ENCODE assay signal across 8 mouse cellular contexts in genomic region chr2:34249141-34249960, GRCm38 (mm10).
DNase-seq lines count a peak whose midpoint lies in the region; ATAC-seq and TF ChIP-seq lines count a peak whose summit lies in the region.

No protein-coding gene starts in this region.

- peak; percentile 61 for TF ChIP-seq CTCF in layer of hippocampus, adult 2 months (conservative IDR thresholded peaks at IDR 0.05)

- no peaks in the 10 kb centered on the region for H3K27me3 ChIP-seq in forebrain, embryonic 15.5 days
- H3K27me3 ChIP-seq in neural tube, embryonic 15.5 days (replicated peaks): no peaks in the 10 kb centered on the region

- H3K9me3 ChIP-seq in forebrain, embryonic 15.5 days: no peaks in the 10 kb centered on the region
- no peaks in the 10 kb centered on the region for H3K9me3 ChIP-seq in neural tube, embryonic 15.5 days (replicated peaks)

- peak; percentile 91 for ATAC-seq in forebrain, embryonic 15.5 days (replicated peaks)
- ATAC-seq in neural tube, embryonic 15.5 days (ENCODE audit: low FRiP score): peak; percentile 86

- intact Hi-C loops in heart, postnatal 36 days (cut with DNase I): loop anchor here (5.0 kb wide), 1 partner anchor 123 kb away; the partner anchor contains the start of gene Pbx3

- peak overlapping the region; percentile 57 for H3K4me2 ChIP-seq in forebrain, embryonic 15.5 days (replicated peaks)
- H3K4me2 ChIP-seq in neural tube, embryonic 15.5 days: peak overlapping the region; percentile 77

- WGBS in forebrain, embryonic 15.5 days: under 1% methylated on average over 15 of the region's 15 CpGs
- 1% methylated on average over 15 of the region's 15 CpGs for WGBS in neural tube, embryonic 15.5 days

- H3K27ac ChIP-seq in forebrain, embryonic 15.5 days (replicated peaks): peak overlapping the region; percentile 78
- H3K27ac ChIP-seq in layer of hippocampus, adult 2 months: peak overlapping the region; percentile 1; the same call in 1 of the 2 replicates
- H3K27ac ChIP-seq in neural tube, embryonic 15.5 days (replicated peaks): peak overlapping the region; percentile 88

- H3K4me3 ChIP-seq in forebrain, embryonic 15.5 days: peak overlapping the region; percentile 38
- peak overlapping the region; percentile 55 for H3K4me3 ChIP-seq in layer of hippocampus, adult 2 months
- peak overlapping the region; percentile 46 for H3K4me3 ChIP-seq in neural tube, embryonic 15.5 days (replicated peaks)

- peak; percentile 69 for DNase-seq in Muller cell, postnatal 12 days (ENCODE audit: inconsistent ontology term)
- DNase-seq in cerebellum, adult 11 months: peak; percentile 27
- DNase-seq in heart, postnatal 36 days: peak; percentile 47 to 54
- peak; percentile 7 to 17 for DNase-seq in layer of hippocampus, adult 2 months (ENCODE audit: low spot score in 2 of 2)
- peak; percentile 42 to 54 for DNase-seq in lung, adult 18-20 months
- DNase-seq in thymus, postnatal 25 days: peak; percentile 6

- H3K36me3 ChIP-seq in forebrain, embryonic 15.5 days: no peaks in the 10 kb centered on the region
- no peaks in the 10 kb centered on the region for H3K36me3 ChIP-seq in neural tube, embryonic 15.5 days

- peaks cover 45% of the 10 kb centered on the region for H3K4me1 ChIP-seq in forebrain, embryonic 15.5 days
- peaks cover 42% of the 10 kb centered on the region for H3K4me1 ChIP-seq in neural tube, embryonic 15.5 days

- H3K9ac ChIP-seq in forebrain, embryonic 15.5 days (replicated peaks): peak overlapping the region; percentile 45
- peak overlapping the region; percentile 51 for H3K9ac ChIP-seq in neural tube, embryonic 15.5 days (replicated peaks)

Comparison
In these comparisons a context has a peak if more than half of its experiments do, and no peak if none do; other contexts are left out.
1. Peak in every context shown above with its lines: DNase-seq, ATAC-seq, H3K4me3 ChIP-seq and H3K27ac ChIP-seq.
2. DNase-seq: peak in every context shown above with its lines; median percentile 69 in Muller cell, postnatal 12 days; 50 in heart, postnatal 36 days; 48 in lung, adult 18-20 months; 27 in cerebellum, adult 11 months; 12 in layer of hippocampus, adult 2 months; 6 in thymus, postnatal 25 days.
3. H3K27ac ChIP-seq: peak in every context shown above with its lines; median percentile 88 in neural tube, embryonic 15.5 days; 78 in forebrain, embryonic 15.5 days; 1 in layer of hippocampus, adult 2 months.